Mouse (Mus musculus): ENCODE measurements at regions not wholly inside any gene's neighbourhood (a gene's known extent, or its start where the extent isn't known, plus 50 kb on each side); places are given as distances from the start of the nearest gene placed in this dataset.

- ATAC-seq (replicated peaks; ENCODE audit: insufficient number of reproducible peaks, insufficient read depth, low FRiP score, low read depth), result no peak
- WGBS, result 88% methylated on average over 11 of the region's 11 CpGs
- no peak overlapping the region for H3K4me2 ChIP-seq
Measured at GRCm38 (mm10) chr19:28171836-28172534, 161.0 kb upstream of the Rfx3 start.

GRCm38 (mm10) chr19:28167451-28168165 is 156.6 kb upstream of the Rfx3 start:
- H3K27me3 ChIP-seq, result no peaks in the 10 kb centered on the region
- no peak overlapping the region for H3K9ac ChIP-seq
- no peak overlapping the region for H3K4me2 ChIP-seq
- H3K27ac ChIP-seq, result no peak overlapping the region
- ATAC-seq (replicated peaks; ENCODE audit: insufficient number of reproducible peaks, insufficient read depth, low FRiP score, low read depth), result no peak
- no peaks in the 10 kb centered on the region for H3K9me3 ChIP-seq (replicated peaks)
- H3K36me3 ChIP-seq, result no peaks in the 10 kb centered on the region
- H3K4me1 ChIP-seq (replicated peaks), result no peaks in the 10 kb centered on the region
- 72% methylated on average over 12 of the region's 12 CpGs for WGBS
- no peak overlapping the region for H3K4me3 ChIP-seq

More at GRCm38 (mm10) chr19:28171836-28172534, 161.0 kb upstream of the Rfx3 start:
- no peaks in the 10 kb centered on the region for H3K9me3 ChIP-seq (replicated peaks)
- H3K4me1 ChIP-seq (replicated peaks), result no peaks in the 10 kb centered on the region
- H3K9ac ChIP-seq, result no peak overlapping the region
- H3K27ac ChIP-seq, result no peak overlapping the region
- no peak overlapping the region for H3K4me3 ChIP-seq
- H3K27me3 ChIP-seq, result no peaks in the 10 kb centered on the region
- H3K36me3 ChIP-seq, result no peaks in the 10 kb centered on the region

GRCm38 (mm10) chr19:28166626-28167025 is 155.7 kb upstream of the Rfx3 start:
- 90% methylated on average over 7 of the region's 7 CpGs for WGBS
- H3K27me3 ChIP-seq, result no peaks in the 10 kb centered on the region
- no peaks in the 10 kb centered on the region for H3K9me3 ChIP-seq (replicated peaks)
- H3K9ac ChIP-seq, result no peak overlapping the region
- no peak overlapping the region for H3K4me3 ChIP-seq
- no peaks in the 10 kb centered on the region for H3K36me3 ChIP-seq
- ATAC-seq (replicated peaks; ENCODE audit: insufficient number of reproducible peaks, insufficient read depth, low FRiP score, low read depth), result no peak
- H3K27ac ChIP-seq, result no peak overlapping the region
- no peaks in the 10 kb centered on the region for H3K4me1 ChIP-seq (replicated peaks)
- H3K4me2 ChIP-seq, result no peak overlapping the region

- Histone ChIP-seq H3K4me1 (replicated peaks) (no peaks in the 10 kb centered on the region), H3K27ac (no peak overlapping the region), H3K27me3 (no peaks in the 10 kb centered on the region), H3K9me3 (replicated peaks) (no peaks in the 10 kb centered on the region), H3K36me3 (no peaks in the 10 kb centered on the region), H3K9ac (no peak overlapping the region), H3K4me3 (peak overlapping the region; percentile 45), H3K4me2 (peak overlapping the region; percentile 56)
- ATAC-seq (replicated peaks; ENCODE audit: insufficient number of reproducible peaks, insufficient read depth, low FRiP score, low read depth), result peak; percentile 70
- WGBS, result 31% methylated on average over 15 of the region's 15 CpGs
Measured at GRCm38 (mm10) chr19:28165901-28166361, 155.0 kb upstream of the Rfx3 start.

- WGBS, result 74% methylated on average over 6 of the region's 6 CpGs
- Histone ChIP-seq H3K36me3 (no peaks in the 10 kb centered on the region), H3K9me3 (replicated peaks) (no peaks in the 10 kb centered on the region), H3K4me2 (no peak overlapping the region), H3K27me3 (no peaks in the 10 kb centered on the region), H3K4me1 (replicated peaks) (no peaks in the 10 kb centered on the region), H3K9ac (no peak overlapping the region), H3K4me3 (no peak overlapping the region), H3K27ac (no peak overlapping the region)
- ATAC-seq (replicated peaks; ENCODE audit: insufficient number of reproducible peaks, insufficient read depth, low FRiP score, low read depth), result no peak
Measured at GRCm38 (mm10) chr19:28163195-28163594, 152.2 kb upstream of the Rfx3 start.

GRCm38 (mm10) chr19:28160582-28160981 is 149.6 kb upstream of the Rfx3 start:
- Histone ChIP-seq H3K4me3 (no peak overlapping the region), H3K36me3 (no peaks in the 10 kb centered on the region), H3K27ac (no peak overlapping the region), H3K9ac (no peak overlapping the region), H3K27me3 (no peaks in the 10 kb centered on the region), H3K9me3 (replicated peaks) (no peaks in the 10 kb centered on the region), H3K4me1 (replicated peaks) (no peaks in the 10 kb centered on the region), H3K4me2 (no peak overlapping the region)
- ATAC-seq (replicated peaks; ENCODE audit: insufficient number of reproducible peaks, insufficient read depth, low FRiP score, low read depth), result no peak
- 77% methylated on average over 4 of the region's 4 CpGs for WGBS

- WGBS, result 70% methylated on average over 3 of the region's 3 CpGs
- no peaks in the 10 kb centered on the region for H3K27me3 ChIP-seq
- H3K4me3 ChIP-seq, result no peak overlapping the region
- H3K9me3 ChIP-seq (replicated peaks), result no peaks in the 10 kb centered on the region
- H3K4me1 ChIP-seq (replicated peaks), result no peaks in the 10 kb centered on the region
- no peak overlapping the region for H3K27ac ChIP-seq
- H3K36me3 ChIP-seq, result no peaks in the 10 kb centered on the region
- H3K4me2 ChIP-seq, result no peak overlapping the region
- H3K9ac ChIP-seq, result no peak overlapping the region
- ATAC-seq (replicated peaks; ENCODE audit: insufficient number of reproducible peaks, insufficient read depth, low FRiP score, low read depth), result no peak
Measured at GRCm38 (mm10) chr19:28157196-28157595, 146.2 kb upstream of the Rfx3 start.

GRCm38 (mm10) chr19:28137581-28137980 is 126.6 kb upstream of the Rfx3 start:
- Histone ChIP-seq H3K27ac (no peak overlapping the region), H3K4me3 (no peak overlapping the region), H3K36me3 (no peaks in the 10 kb centered on the region), H3K4me2 (no peak overlapping the region), H3K9ac (no peak overlapping the region), H3K27me3 (no peaks in the 10 kb centered on the region), H3K4me1 (replicated peaks) (no peaks in the 10 kb centered on the region), H3K9me3 (replicated peaks) (no peaks in the 10 kb centered on the region)
- 77% methylated on average over 10 of the region's 10 CpGs for WGBS
- ATAC-seq (replicated peaks; ENCODE audit: insufficient number of reproducible peaks, insufficient read depth, low FRiP score, low read depth), result no peak

- Histone ChIP-seq H3K9ac (no peak overlapping the region), H3K4me1 (replicated peaks) (no peaks in the 10 kb centered on the region), H3K27ac (no peak overlapping the region), H3K9me3 (replicated peaks) (no peaks in the 10 kb centered on the region), H3K36me3 (no peaks in the 10 kb centered on the region), H3K4me3 (no peak overlapping the region), H3K4me2 (no peak overlapping the region), H3K27me3 (no peaks in the 10 kb centered on the region)
- 64% methylated on average over 1 of the region's 1 CpGs for WGBS
- no peak for ATAC-seq (replicated peaks; ENCODE audit: insufficient number of reproducible peaks, insufficient read depth, low FRiP score, low read depth)
Measured at GRCm38 (mm10) chr19:28134806-28135205, 123.8 kb upstream of the Rfx3 start.

GRCm38 (mm10) chr19:28111263-28112180 is 100.6 kb upstream of the Rfx3 start:
- no peaks in the 10 kb centered on the region for H3K9me3 ChIP-seq (replicated peaks)
- no peak overlapping the region for H3K4me3 ChIP-seq
- H3K27me3 ChIP-seq, result no peaks in the 10 kb centered on the region
- no peak for ATAC-seq (replicated peaks; ENCODE audit: insufficient number of reproducible peaks, insufficient read depth, low FRiP score, low read depth)
- H3K36me3 ChIP-seq, result no peaks in the 10 kb centered on the region
- H3K4me2 ChIP-seq, result no peak overlapping the region
- no peak overlapping the region for H3K9ac ChIP-seq
- H3K27ac ChIP-seq, result no peak overlapping the region
- WGBS, result 73% methylated on average over 10 of the region's 10 CpGs
- no peaks in the 10 kb centered on the region for H3K4me1 ChIP-seq (replicated peaks)

- WGBS, result 17% methylated on average over 9 of the region's 9 CpGs
- Histone ChIP-seq H3K9me3 (replicated peaks) (no peaks in the 10 kb centered on the region), H3K27me3 (no peaks in the 10 kb centered on the region; the same call in 1 of the 2 replicates), H3K4me1 (replicated peaks) (no peaks in the 10 kb centered on the region), H3K36me3 (no peaks in the 10 kb centered on the region), H3K9ac (no peak overlapping the region), H3K4me2 (0 out of 2 replicates have a peak overlapping the region, but pooled peaks have one; percentile 3), H3K27ac (no peak overlapping the region), H3K4me3 (no peak overlapping the region)
- no peak for ATAC-seq (replicated peaks; ENCODE audit: insufficient number of reproducible peaks, insufficient read depth, low FRiP score, low read depth)
Measured at GRCm38 (mm10) chr19:28095620-28096019, 84.7 kb upstream of the Rfx3 start.

Measured in heart, embryonic 15.5 days (tissue).